Mouse (Mus musculus) stomach, embryonic 16.5 days (tissue): ENCODE results near the gene Gm20509. TPM values are rescaled to one million over a fixed set of nuclear protein-coding genes. Genes with fewer than 3 reads are reported as not detected.
A peak's percentile ranks its signal among the peaks of the same experiment; 100 is the strongest.
"Not testable (repeated sequence)": the region's sequence is repeated elsewhere in the genome, so short reads cannot be mapped to it uniquely, and the experiment has no call there.

Experiments used
- ATAC-seq: fragments of 200-750 bp; cut with Nextera tagmentation; 2 replicates; pipeline ENCODE4 v1.8.0; 2017; ENCODE audit warnings: moderate number of reproducible peaks, moderate TSS enrichment; ENCODE audit not compliant: insufficient read depth, low FRiP score
- H3K27ac ChIP-seq: fragments of 300-500 bp; sonication (generic); 2 replicates; pipeline ENCODE4 v1.5.1; 2014; ENCODE audit warnings: low read length
- H3K27me3 ChIP-seq: fragments of 300-500 bp; sonication (generic); 2 replicates; pipeline ENCODE4 v1.6.1; 2014; ENCODE audit warnings: low read length, control low read depth, mixed read lengths; ENCODE audit not compliant: control insufficient read depth, insufficient read depth
- H3K36me3 ChIP-seq: fragments of 300-500 bp; sonication (generic); 2 replicates; pipeline ENCODE4 v1.6.1; 2014; ENCODE audit warnings: low read length; ENCODE audit not compliant: control insufficient read depth, insufficient read depth
- H3K4me1 ChIP-seq: fragments of 300-500 bp; sonication (generic); 2 replicates; pipeline ENCODE4 v1.6.1; 2014; ENCODE audit warnings: low read length, control low read depth, mixed read lengths; ENCODE audit not compliant: control insufficient read depth, insufficient read depth
- H3K4me2 ChIP-seq: fragments of 300-500 bp; sonication (generic); 2 replicates; pipeline ENCODE4 v1.6.1; 2014; ENCODE audit warnings: low read depth, low read length, mixed read lengths
- H3K4me3 ChIP-seq: fragments of 300-500 bp; sonication (generic); replicated peaks from 2 replicates; pipeline ENCODE4 v1.5.1; 2014; ENCODE audit warnings: mild to moderate bottlenecking, low read length
- H3K9ac ChIP-seq: fragments of 300-500 bp; sonication (generic); 2 replicates; pipeline ENCODE4 v1.6.1; 2014; ENCODE audit warnings: low read length
- H3K9me3 ChIP-seq: fragments of 300-500 bp; sonication (generic); replicated peaks from 2 replicates; pipeline ENCODE4 v1.6.1; 2016; ENCODE audit warnings: low read length, control low read depth; ENCODE audit not compliant: control insufficient read depth
- WGBS: fragments of 180-500 bp; shearing (Covaris S2); extraction: QIAGEN DNeasy Blood & Tissue Kit; methylation state at CpG from one replicate; pipeline ENCODE4 v1.1.7; 2014; 5-methylcytosine and 5-hydroxymethylcytosine counted together
- polyA plus RNA-seq: library from polyadenylated mRNA; unstranded; fragments of >200 nt; fragmentation: Nextera tagmentation; extraction: Ambion mirVana; gene quantifications from 2 replicates; pipeline ENCODE4 v1.2.1, GENCODE M21; 2015

Gm20509 gene
- polyA plus RNA-seq, 1 experiment from 2014 or later: not detected

DNA sequence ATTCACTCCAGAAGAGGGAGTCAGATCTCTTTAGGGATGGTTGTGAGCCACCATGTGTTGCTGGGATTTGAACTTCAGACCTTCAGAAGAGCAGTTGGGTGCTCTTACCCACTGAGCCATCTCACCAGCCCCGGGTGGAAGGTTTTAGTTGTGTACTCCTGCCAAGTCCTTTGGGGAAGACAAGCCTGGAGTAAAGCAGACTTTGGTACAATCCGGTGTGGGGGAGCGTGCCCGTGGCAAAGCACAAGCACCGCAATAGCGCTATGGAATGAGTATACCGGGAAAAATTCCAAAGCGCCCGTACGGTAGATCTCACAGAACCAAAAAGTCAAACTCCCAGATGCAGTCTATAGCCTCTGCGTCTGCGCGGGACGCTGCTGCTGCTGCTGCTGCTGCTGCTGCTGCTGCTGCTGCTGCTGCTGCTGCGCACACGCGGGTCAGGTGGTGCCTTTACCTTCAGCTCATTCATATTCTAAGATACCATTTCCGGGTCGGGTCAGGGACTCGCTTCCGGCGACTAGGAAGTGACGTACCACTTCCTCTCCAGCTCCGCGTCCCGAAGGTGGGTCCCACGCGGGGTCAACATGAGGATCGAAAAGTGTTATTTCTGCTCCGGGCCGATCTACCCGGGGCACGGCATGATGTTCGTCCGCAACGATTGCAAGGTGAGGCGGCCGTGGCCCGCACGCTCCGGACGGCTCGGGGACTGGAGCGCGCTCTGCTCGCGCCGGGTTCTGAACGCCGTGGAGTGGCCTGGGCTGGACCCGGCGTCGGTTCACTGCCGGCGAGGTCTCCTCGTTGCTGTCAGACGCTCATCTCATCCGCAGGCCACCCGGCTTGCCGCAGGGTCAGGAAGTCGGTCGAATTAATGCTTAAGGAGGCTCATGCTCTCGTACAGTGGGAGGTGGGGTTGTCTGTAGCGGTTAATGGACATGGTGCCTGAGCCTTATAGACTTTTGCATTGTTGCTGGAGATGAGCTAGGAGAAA is 10.9 kb downstream of the Gm20509 start, which contains the start of gene Rsl24d1:
Gene Rsl24d1, plus strand, starts transcription at position 508 of the 988 bp plus-strand sequence.
- Histone ChIP-seq H3K4me3 (peak within 1 kb of the TSS; percentile 80), H3K9me3 (no peaks in the 10 kb centered on the region), H3K4me1 (peaks cover 5% of the 10 kb centered on the region; the same call in 1 of the 2 replicates), H3K4me2 (peak within 1 kb of the TSS; percentile 79), H3K27me3 (no peaks in the 10 kb centered on the region), H3K36me3 (peaks cover 4% of the 10 kb centered on the region; the same call in 1 of the 2 replicates), H3K9ac (peak within 1 kb of the TSS; percentile 88), H3K27ac (peak within 1 kb of the TSS; percentile 82)
- under 1% methylated on average over 64 of the region's 64 CpGs for WGBS
- peak; percentile 96 for ATAC-seq

DNA sequence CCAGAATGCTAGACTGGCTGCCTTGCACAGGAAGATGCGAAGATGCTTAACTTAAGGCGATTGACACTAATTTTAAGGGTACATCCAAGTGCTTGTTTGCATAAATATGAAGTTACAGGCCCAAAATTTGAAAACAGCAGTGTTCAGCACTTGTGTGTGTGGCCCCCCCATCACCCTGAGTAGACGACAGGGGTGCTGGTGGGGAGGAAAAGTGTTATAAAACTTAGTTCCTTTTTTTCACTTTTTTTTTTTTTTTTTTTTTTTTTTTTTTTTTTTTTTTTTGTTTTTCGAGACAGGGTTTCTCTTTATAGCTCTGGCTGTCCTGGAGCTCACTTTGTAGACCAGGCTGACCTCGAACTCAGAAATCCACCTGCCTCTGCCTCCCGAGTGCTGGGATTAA is 14.4 kb downstream of the Gm20509 start:
- H3K4me2 ChIP-seq, H3K27ac ChIP-seq, H3K27me3 ChIP-seq, H3K4me3 ChIP-seq, ATAC-seq, H3K9ac ChIP-seq, H3K4me1 ChIP-seq, H3K9me3 ChIP-seq: not testable (repeated sequence)
- peaks cover 13% of the 10 kb centered on the region for H3K36me3 ChIP-seq
- WGBS: 85% methylated on average over 6 of the region's 6 CpGs

GRCm38 (mm10) chr9:73118012-73118411 is 15.7 kb downstream of the Gm20509 start:
- ATAC-seq: no peak
- H3K4me1 ChIP-seq: peaks cover 5% of the 10 kb centered on the region; the same call in 1 of the 2 replicates
- no peak overlapping the region for H3K4me3 ChIP-seq
- H3K4me2 ChIP-seq: no peak overlapping the region
- H3K9me3 ChIP-seq: no peaks in the 10 kb centered on the region
- WGBS: 82% methylated on average over 4 of the region's 4 CpGs
- H3K27me3 ChIP-seq: no peaks in the 10 kb centered on the region
- no peak overlapping the region for H3K27ac ChIP-seq
- peaks cover 13% of the 10 kb centered on the region for H3K36me3 ChIP-seq
- no peak overlapping the region for H3K9ac ChIP-seq

GRCm38 (mm10) chr9:73121735-73122134 is 19.5 kb downstream of the Gm20509 start:
- Histone ChIP-seq H3K36me3 (peaks cover 28% of the 10 kb centered on the region), H3K27me3 (no peaks in the 10 kb centered on the region), H3K4me1 (no peaks in the 10 kb centered on the region), H3K9me3 (no peaks in the 10 kb centered on the region), H3K4me2 (no peak overlapping the region), H3K9ac (no peak overlapping the region), H3K4me3 (no peak overlapping the region), H3K27ac (no peak overlapping the region)
- no peak for ATAC-seq
- WGBS: 68% methylated on average over 8 of the region's 8 CpGs

GRCm38 (mm10) chr9:73125043-73125570 is 22.8 kb downstream of the Gm20509 start:
- H3K27ac ChIP-seq: no peak overlapping the region
- H3K4me3 ChIP-seq: no peak overlapping the region
- WGBS: 86% methylated on average over 8 of the region's 8 CpGs
- no peaks in the 10 kb centered on the region for H3K9me3 ChIP-seq
- H3K4me2 ChIP-seq: no peak overlapping the region
- no peak overlapping the region for H3K9ac ChIP-seq
- no peak for ATAC-seq
- peaks cover 29% of the 10 kb centered on the region for H3K36me3 ChIP-seq
- no peaks in the 10 kb centered on the region for H3K4me1 ChIP-seq
- no peaks in the 10 kb centered on the region for H3K27me3 ChIP-seq

GRCm38 (mm10) chr9:73127457-73127856 is 25.2 kb downstream of the Gm20509 start:
- no peak for ATAC-seq
- no peak overlapping the region for H3K9ac ChIP-seq
- no peak overlapping the region for H3K4me3 ChIP-seq
- H3K4me1 ChIP-seq: no peaks in the 10 kb centered on the region
- 85% methylated on average over 2 of the region's 2 CpGs for WGBS
- H3K27me3 ChIP-seq: no peaks in the 10 kb centered on the region
- H3K9me3 ChIP-seq: no peaks in the 10 kb centered on the region
- H3K27ac ChIP-seq: no peak overlapping the region
- no peak overlapping the region for H3K4me2 ChIP-seq
- H3K36me3 ChIP-seq: peaks cover 23% of the 10 kb centered on the region

DNA sequence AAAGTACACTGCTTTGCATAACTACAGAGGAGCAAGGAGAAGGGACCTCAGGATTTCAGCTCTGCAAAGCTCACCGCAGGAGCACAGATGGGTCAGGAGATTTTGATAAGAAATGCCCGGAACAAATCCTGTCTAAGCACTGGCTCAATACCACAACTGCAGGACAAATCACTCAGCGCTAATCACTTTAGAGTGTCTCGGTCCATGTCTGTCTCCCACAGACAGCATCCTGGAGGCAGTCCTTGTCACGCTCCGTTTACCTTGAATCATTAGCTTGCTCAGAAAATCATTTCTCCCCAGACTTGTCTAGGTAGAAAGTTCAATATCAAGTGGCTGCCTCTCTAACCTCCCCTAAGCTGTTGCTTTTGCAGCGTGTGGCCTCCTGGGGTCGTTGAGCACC is 27.6 kb downstream of the Gm20509 start:
- Histone ChIP-seq H3K27me3 (no peaks in the 10 kb centered on the region), H3K27ac (no peak overlapping the region), H3K4me1 (no peaks in the 10 kb centered on the region), H3K9ac (no peak overlapping the region), H3K9me3 (no peaks in the 10 kb centered on the region), H3K4me2 (no peak overlapping the region), H3K4me3 (no peak overlapping the region), H3K36me3 (peaks cover 18% of the 10 kb centered on the region)
- no peak for ATAC-seq
- 86% methylated on average over 8 of the region's 8 CpGs for WGBS

DNA sequence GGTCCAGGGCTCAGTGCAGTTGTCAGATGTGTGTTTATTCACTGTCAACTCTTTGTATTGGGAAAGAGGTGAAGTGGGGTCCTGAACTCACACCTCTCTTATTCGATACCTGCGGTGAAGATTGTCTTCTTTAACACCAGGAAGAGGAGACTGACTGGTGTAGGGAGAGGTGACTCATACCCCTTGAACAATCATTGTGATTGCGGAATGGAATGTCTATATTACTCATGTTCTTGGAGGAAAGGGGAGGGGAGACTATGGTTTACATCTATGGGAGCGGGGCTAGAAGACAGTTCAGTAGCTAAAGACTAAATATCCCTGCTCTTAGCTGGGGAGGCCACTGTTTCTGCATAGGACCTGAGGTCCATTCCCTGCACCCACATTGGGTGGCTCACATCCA is 28.3 kb downstream of the Gm20509 start:
- 68% methylated on average over 4 of the region's 4 CpGs for WGBS
- Histone ChIP-seq H3K4me1 (no peaks in the 10 kb centered on the region), H3K36me3 (peaks cover 18% of the 10 kb centered on the region), H3K27me3 (no peaks in the 10 kb centered on the region), H3K27ac (no peak overlapping the region), H3K4me3 (no peak overlapping the region), H3K9me3 (no peaks in the 10 kb centered on the region), H3K9ac (no peak overlapping the region), H3K4me2 (no peak overlapping the region)
- ATAC-seq: no peak

- Histone ChIP-seq H3K4me3 (no peak overlapping the region), H3K4me2 (no peak overlapping the region), H3K27ac (no peak overlapping the region), H3K9ac (no peak overlapping the region), H3K4me1 (no peaks in the 10 kb centered on the region), H3K27me3 (no peaks in the 10 kb centered on the region), H3K9me3 (no peaks in the 10 kb centered on the region), H3K36me3 (no peaks in the 10 kb centered on the region)
- WGBS: 40% methylated on average over 11 of the region's 11 CpGs
- ATAC-seq: no peak
These were observed 35.1 kb downstream of the Gm20509 start for GRCm38 (mm10) chr9:73137341-73137886.
